Comparison of ENCODE assay signal across 16 mouse cellular contexts in the genomic region with DNA sequence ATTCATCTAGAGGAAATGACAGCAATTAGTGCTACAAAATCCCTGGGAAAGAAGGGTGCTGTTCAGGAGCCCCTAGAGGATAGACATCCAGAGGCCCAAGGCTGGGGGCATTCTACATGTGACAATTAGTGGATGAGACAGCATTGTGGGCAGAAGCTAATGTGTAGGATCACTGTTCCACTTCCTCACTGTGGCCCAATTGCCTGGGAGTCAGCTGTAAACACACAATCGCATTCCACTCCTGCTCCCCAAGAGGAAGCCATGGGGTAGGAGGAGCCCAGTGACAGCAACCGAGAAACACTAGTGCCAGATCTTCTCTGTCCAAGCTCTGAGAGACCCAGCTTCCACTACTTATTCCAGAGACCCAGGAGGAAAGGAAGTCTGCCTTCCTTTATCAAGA.
"Had no signal": no experiment of that assay in that cellular context is flagged by ENCODE, and none has a peak within 500 bp of the region (broad histone marks: within the 10 kb centered on the region; RNA-seq: fewer than 3 reads in every experiment).

No protein-coding gene starts in this region.

- H3K4me3 ChIP-seq: left cerebral cortex, adult 2 months; liver, embryonic 13.5 days; midbrain, embryonic 12.5 days; midbrain, embryonic 15.5 days; neural tube, embryonic 12.5 days; neural tube, embryonic 15.5 days had no signal

- ATAC-seq: midbrain, embryonic 15.5 days had no signal

- H3K27ac ChIP-seq: left cerebral cortex, adult 2 months; liver, embryonic 13.5 days; midbrain, embryonic 12.5 days; midbrain, embryonic 15.5 days; neural tube, embryonic 12.5 days; neural tube, embryonic 15.5 days had no signal

- H3K36me3 ChIP-seq: liver, embryonic 13.5 days; midbrain, embryonic 12.5 days; midbrain, embryonic 15.5 days; neural tube, embryonic 12.5 days; neural tube, embryonic 15.5 days had no signal

- DNase-seq: kidney, adult 18-20 months; kidney, adult 9 months; kidney, postnatal 14 days; kidney, postnatal 4 days; layer of hippocampus, adult 9-11 months; liver, embryonic 13.5 days; lung, adult 2 months; lung, postnatal 14 days; lung, postnatal 4 days; thymus, adult 18-20 months; thymus, postnatal 36 days had no signal
